Comparison of ENCODE assay signal across 24 mouse cellular contexts in genomic region chr11:98504926-98505325, GRCm38 (mm10). TPM values are rescaled to one million over a fixed set of nuclear protein-coding genes. Genes with fewer than 3 reads are reported as not detected.
"Had no signal": no experiment of that assay in that cellular context is flagged by ENCODE, and none has a peak within 500 bp of the region (broad histone marks: within the 10 kb centered on the region; RNA-seq: fewer than 3 reads in every experiment).

No protein-coding gene starts in this region.

- DNase-seq: lung, adult 18-20 months; lung, embryonic 14.5 days; lung, postnatal 10 days; lung, postnatal 4 days; midbrain, embryonic 14.5 days; retina, postnatal 1 day; right cerebral cortex, adult 18-20 months; right cerebral cortex, postnatal 25 days; right cerebral cortex, postnatal 4 days; spleen, adult 18-20 months; thymus, adult 18-20 months; thymus, postnatal 25 days; thymus, postnatal 4 days had no signal

- H3K9ac ChIP-seq: lung, embryonic 14.5 days; midbrain, embryonic 12.5 days; neural tube, embryonic 13.5 days; neural tube, embryonic 15.5 days had no signal

- H3K4me1 ChIP-seq: midbrain, embryonic 10.5 days; midbrain, embryonic 12.5 days had no signal

- H3K4me2 ChIP-seq: lung, embryonic 14.5 days; midbrain, embryonic 12.5 days; neural tube, embryonic 13.5 days; neural tube, embryonic 15.5 days had no signal

- H3K36me3 ChIP-seq: midbrain, embryonic 10.5 days; midbrain, embryonic 12.5 days; neural tube, embryonic 13.5 days; neural tube, embryonic 15.5 days had no signal

- H3K4me3 ChIP-seq: midbrain, embryonic 10.5 days; midbrain, embryonic 12.5 days; myocyte; neural tube, embryonic 13.5 days; neural tube, embryonic 15.5 days had no signal

- H3K9me3 ChIP-seq: midbrain, embryonic 10.5 days; midbrain, embryonic 12.5 days; neural tube, embryonic 13.5 days; neural tube, embryonic 15.5 days had no signal

- ATAC-seq: midbrain, embryonic 16.5 days had no signal

- H3K27ac ChIP-seq: midbrain, embryonic 10.5 days; midbrain, embryonic 12.5 days; neural tube, embryonic 13.5 days; neural tube, embryonic 15.5 days had no signal

RNA-seq across cellular contexts. Expression of gene Ikzf3, which starts 40.9 kb away (rescaled TPM):
- polyA plus RNA-seq: midbrain, embryonic 14.5 days; midbrain, embryonic 16.5 days; myocyte; neural tube, embryonic 11.5 days had no signal

RNA-seq across cellular contexts. Expression of gene Zpbp2, which starts 46.0 kb away (rescaled TPM):
- polyA plus RNA-seq: lung, embryonic 16.5 days; midbrain, embryonic 14.5 days; myocyte; neural tube, embryonic 13.5 days; neural tube, embryonic 15.5 days; small intestine, adult 2 months; stomach, embryonic 14.5 days had no signal

RNA-seq across cellular contexts. Expression of gene Grb7, which starts 58.7 kb away (rescaled TPM):
- total RNA-seq: megakaryocyte, adult 5-6 weeks had no signal
- polyA plus RNA-seq: myocyte had no signal
